Mouse (Mus musculus): ENCODE measurements at regions not wholly inside any gene's neighbourhood (a gene's known extent, or its start where the extent isn't known, plus 50 kb on each side); places are given as distances from the start of the nearest gene placed in this dataset.
A peak's percentile ranks its signal among the peaks of the same experiment; 100 is the strongest.

- no peak overlapping the region for H3K4me3 ChIP-seq
- no peak overlapping the region for H3K4me2 ChIP-seq (replicated peaks)
- H3K4me1 ChIP-seq: no peaks in the 10 kb centered on the region
- WGBS: 93% methylated on average over 8 of the region's 8 CpGs
- ATAC-seq (ENCODE audit: low FRiP score, low read depth): no peak
- no peak overlapping the region for H3K9ac ChIP-seq (replicated peaks)
- no peaks in the 10 kb centered on the region for H3K9me3 ChIP-seq
- H3K27me3 ChIP-seq: no peaks in the 10 kb centered on the region
- no peaks in the 10 kb centered on the region for H3K36me3 ChIP-seq
- no peak overlapping the region for H3K27ac ChIP-seq (replicated peaks)
Measured at GRCm38 (mm10) chr3:148475862-148476261, 514.5 kb downstream of the Adgrl2 start.

DNA sequence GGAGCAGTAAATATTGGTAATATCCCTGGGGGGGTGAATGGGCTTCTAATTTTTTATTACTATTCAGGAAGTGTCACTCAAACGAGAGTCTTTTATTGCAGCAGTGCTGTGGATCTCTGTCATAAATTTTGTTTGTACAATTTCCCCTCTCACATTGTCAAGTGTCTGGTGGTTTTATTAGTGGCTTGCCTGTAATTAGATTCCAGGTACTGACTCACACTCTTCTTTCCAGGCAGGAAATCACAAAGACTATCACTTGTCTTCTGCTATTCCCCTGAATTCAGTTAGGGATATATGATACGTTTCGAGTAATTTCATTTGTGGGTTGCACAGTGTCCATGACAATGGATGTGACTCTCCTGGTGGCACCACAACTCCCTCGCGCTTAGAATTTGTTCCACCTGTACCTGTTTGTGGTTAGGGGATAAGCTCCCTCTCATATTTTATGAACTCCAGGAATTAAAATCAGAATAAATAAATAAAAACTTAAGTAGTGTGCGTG, 517.4 kb downstream of the Adgrl2 start:
- Histone ChIP-seq H3K4me3 (no peak overlapping the region), H3K4me1 (no peaks in the 10 kb centered on the region), H3K4me2 (replicated peaks) (no peak overlapping the region), H3K9ac (replicated peaks) (no peak overlapping the region), H3K9me3 (no peaks in the 10 kb centered on the region), H3K27ac (replicated peaks) (no peak overlapping the region), H3K36me3 (no peaks in the 10 kb centered on the region), H3K27me3 (no peaks in the 10 kb centered on the region)
- WGBS: 89% methylated on average over 6 of the region's 6 CpGs
- ATAC-seq (ENCODE audit: low FRiP score, low read depth): no peak

GRCm38 (mm10) chr3:148465456-148465855, 524.9 kb downstream of the Adgrl2 start:
- H3K27ac ChIP-seq (replicated peaks): no peak overlapping the region

DNA sequence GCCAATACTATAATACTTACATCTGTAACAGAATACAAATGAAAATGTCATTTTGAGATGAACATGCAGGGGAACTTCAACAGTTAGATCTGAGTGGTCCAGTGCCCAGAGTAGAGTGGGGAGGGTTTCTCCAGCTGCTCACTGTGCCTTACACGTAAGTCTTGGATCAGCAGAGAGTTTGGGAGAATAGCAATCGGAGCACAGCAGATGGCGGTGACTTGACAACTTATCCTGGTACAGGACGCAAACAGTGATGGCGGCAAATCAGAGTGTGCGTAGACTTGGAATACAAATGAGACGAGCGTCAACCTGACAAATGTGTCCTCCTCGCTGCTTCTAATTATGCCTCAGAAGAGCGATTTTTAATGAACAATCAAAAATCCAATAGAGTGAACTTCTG, 527.6 kb downstream of the Adgrl2 start:
- Histone ChIP-seq H3K9ac (replicated peaks) (no peak overlapping the region), H3K27ac (replicated peaks) (no peak overlapping the region), H3K4me2 (replicated peaks) (no peak overlapping the region), H3K36me3 (no peaks in the 10 kb centered on the region), H3K4me1 (no peaks in the 10 kb centered on the region), H3K9me3 (no peaks in the 10 kb centered on the region), H3K27me3 (no peaks in the 10 kb centered on the region), H3K4me3 (no peak overlapping the region)
- WGBS: 84% methylated on average over 10 of the region's 10 CpGs
- no peak for ATAC-seq (ENCODE audit: low FRiP score, low read depth)

More at GRCm38 (mm10) chr3:148465456-148465855, 524.9 kb downstream of the Adgrl2 start:
- Histone ChIP-seq H3K4me2 (replicated peaks) (no peak overlapping the region), H3K36me3 (no peaks in the 10 kb centered on the region), H3K4me1 (no peaks in the 10 kb centered on the region), H3K4me3 (no peak overlapping the region), H3K9me3 (no peaks in the 10 kb centered on the region), H3K27me3 (no peaks in the 10 kb centered on the region), H3K9ac (replicated peaks) (no peak overlapping the region)
- no peak for ATAC-seq (ENCODE audit: low FRiP score, low read depth)
- 88% methylated on average over 3 of the region's 3 CpGs for WGBS

DNA sequence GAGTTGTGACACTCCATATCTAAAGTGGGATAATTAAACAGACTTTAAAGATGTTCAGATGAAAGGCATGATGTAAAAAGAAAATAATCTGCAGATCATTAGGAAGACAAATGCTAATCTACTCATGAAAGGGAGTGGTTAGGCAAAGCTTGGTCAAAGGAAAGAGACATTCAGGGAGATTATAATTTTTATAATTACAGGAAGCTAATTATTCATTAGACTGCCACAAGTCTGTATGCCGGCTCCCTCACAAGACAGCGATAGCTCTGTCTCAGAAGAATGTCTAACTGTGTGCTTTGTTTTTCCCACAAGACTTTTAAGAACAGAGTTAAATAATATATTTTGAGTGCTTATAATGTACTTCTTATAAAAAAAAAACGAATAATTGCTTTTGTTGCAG, 541.5 kb downstream of the Adgrl2 start:
- Histone ChIP-seq H3K9me3 (no peaks in the 10 kb centered on the region), H3K9ac (replicated peaks) (no peak overlapping the region), H3K27me3 (no peaks in the 10 kb centered on the region), H3K27ac (replicated peaks) (no peak overlapping the region), H3K4me2 (replicated peaks) (no peak overlapping the region), H3K36me3 (no peaks in the 10 kb centered on the region), H3K4me3 (no peak overlapping the region), H3K4me1 (peaks cover 4% of the 10 kb centered on the region; the same call in 1 of the 2 replicates)
- peak; percentile 50 for ATAC-seq (ENCODE audit: low FRiP score, low read depth)
- 66% methylated on average over 3 of the region's 3 CpGs for WGBS

DNA sequence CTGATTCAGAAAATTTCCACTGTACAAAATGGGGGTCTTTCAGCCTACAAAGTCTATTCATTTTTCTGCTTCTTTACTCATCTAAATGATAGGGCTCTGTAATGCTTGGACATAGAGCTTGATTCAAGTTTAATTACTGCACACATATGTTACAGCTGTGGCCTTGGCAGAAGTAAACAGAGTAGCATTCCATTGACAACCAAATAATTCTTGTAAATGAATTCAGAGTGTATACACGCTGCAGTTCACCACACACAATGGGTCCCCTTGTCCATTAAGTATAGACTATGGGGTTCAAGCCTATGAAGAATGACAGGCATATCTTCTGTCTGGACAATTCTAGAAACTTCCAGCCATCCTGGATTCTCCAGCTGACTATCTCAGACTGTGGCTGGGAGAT, 541.9 kb downstream of the Adgrl2 start:
- no peak overlapping the region for H3K4me2 ChIP-seq (replicated peaks)
- 20% methylated on average over 1 of the region's 1 CpGs for WGBS
- no peaks in the 10 kb centered on the region for H3K27me3 ChIP-seq

DNA sequence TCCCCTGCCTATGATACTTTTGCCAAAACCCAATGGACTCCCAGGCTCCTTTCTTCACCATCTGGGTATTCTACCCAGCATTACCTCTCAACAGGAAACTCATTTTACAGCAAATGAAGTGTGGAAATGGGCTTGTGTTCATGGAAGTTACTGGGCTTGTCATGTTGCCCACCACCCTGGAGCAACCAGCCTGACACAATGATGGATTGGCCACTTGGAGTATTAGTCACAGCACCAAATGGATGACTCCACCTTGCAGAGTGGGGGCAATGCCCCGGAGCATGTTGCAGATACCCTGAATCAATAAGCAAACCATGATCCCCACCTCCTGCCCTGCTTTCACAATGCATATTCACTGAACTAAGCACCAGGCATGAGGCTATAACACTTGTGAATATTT, 543.5 kb downstream of the Adgrl2 start:
- Histone ChIP-seq H3K9ac (replicated peaks) (no peak overlapping the region), H3K4me1 (peaks cover 4% of the 10 kb centered on the region; the same call in 1 of the 2 replicates), H3K4me2 (replicated peaks) (no peak overlapping the region), H3K36me3 (no peaks in the 10 kb centered on the region), H3K9me3 (no peaks in the 10 kb centered on the region), H3K27me3 (no peaks in the 10 kb centered on the region), H3K4me3 (no peak overlapping the region), H3K27ac (replicated peaks) (no peak overlapping the region)
- WGBS: 90% methylated on average over 1 of the region's 1 CpGs
- no peak for ATAC-seq (ENCODE audit: low FRiP score, low read depth)

More for the DNA sequence above, 541.9 kb downstream of the Adgrl2 start:
- H3K4me3 ChIP-seq: no peak overlapping the region
- peaks cover 4% of the 10 kb centered on the region; the same call in 1 of the 2 replicates for H3K4me1 ChIP-seq
- no peaks in the 10 kb centered on the region for H3K9me3 ChIP-seq
- H3K27ac ChIP-seq (replicated peaks): no peak overlapping the region
- H3K36me3 ChIP-seq: no peaks in the 10 kb centered on the region
- ATAC-seq (ENCODE audit: low FRiP score, low read depth): peak; percentile 92
- no peak overlapping the region for H3K9ac ChIP-seq (replicated peaks)

DNA sequence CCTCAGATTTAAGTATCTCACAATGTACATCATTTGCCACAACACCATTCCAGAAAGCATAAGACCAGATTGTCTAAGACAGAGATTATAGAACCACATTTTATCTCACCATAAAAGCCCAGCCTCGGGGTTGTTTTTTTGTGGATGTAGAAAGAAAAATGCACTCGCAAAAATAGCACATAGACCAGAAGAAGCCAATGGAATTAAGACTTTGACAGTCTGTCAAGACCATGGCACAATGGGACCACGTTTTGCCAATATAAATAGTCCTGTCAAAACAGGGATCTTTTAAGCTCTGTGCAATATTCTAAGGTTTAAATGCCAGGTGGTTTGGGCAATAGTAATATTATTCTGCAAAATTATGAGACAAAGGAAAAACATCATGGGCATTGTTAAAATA, 547.3 kb downstream of the Adgrl2 start:
- Histone ChIP-seq H3K36me3 (no peaks in the 10 kb centered on the region), H3K4me1 (no peaks in the 10 kb centered on the region; the same call in 1 of the 2 replicates), H3K4me2 (replicated peaks) (no peak overlapping the region), H3K9ac (replicated peaks) (no peak overlapping the region), H3K27me3 (no peaks in the 10 kb centered on the region), H3K27ac (replicated peaks) (no peak overlapping the region), H3K4me3 (no peak overlapping the region), H3K9me3 (no peaks in the 10 kb centered on the region)
- WGBS: 83% methylated on average over 3 of the region's 3 CpGs
- no peak for ATAC-seq (ENCODE audit: low FRiP score, low read depth)

DNA sequence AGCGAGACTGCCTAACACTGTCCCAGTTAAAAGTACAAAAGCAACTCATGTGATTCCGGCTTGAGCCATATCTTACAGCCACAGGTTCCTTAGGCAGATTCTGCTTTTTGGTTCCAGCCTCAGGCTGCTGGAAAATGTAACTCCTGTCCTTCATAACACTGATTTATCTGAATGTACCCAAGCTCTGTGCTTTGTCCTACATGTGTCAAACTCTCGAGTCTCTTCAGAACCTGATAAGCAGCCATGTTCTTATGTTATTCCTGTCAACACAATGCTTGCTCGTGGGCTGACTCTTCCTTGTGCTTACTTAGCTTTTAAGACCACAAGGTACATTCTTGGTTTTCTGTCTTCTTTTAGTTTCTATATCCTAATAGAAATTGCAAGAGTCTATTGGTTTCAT, 556.3 kb downstream of the Adgrl2 start:
- Histone ChIP-seq H3K9ac (replicated peaks) (no peak overlapping the region), H3K4me3 (no peak overlapping the region), H3K36me3 (no peaks in the 10 kb centered on the region), H3K4me1 (0 out of 2 replicates have a peak, but pooled peaks cover 2% of the 10 kb centered on the region), H3K9me3 (no peaks in the 10 kb centered on the region), H3K27me3 (no peaks in the 10 kb centered on the region), H3K27ac (replicated peaks) (no peak overlapping the region), H3K4me2 (replicated peaks) (no peak overlapping the region)
- ATAC-seq (ENCODE audit: low FRiP score, low read depth): no peak
- WGBS: 90% methylated on average over 4 of the region's 4 CpGs

GRCm38 (mm10) chr3:148429012-148429865, 561.1 kb downstream of the Adgrl2 start:
- H3K9ac ChIP-seq (replicated peaks): no peak overlapping the region

GRCm38 (mm10) chr3:148424089-148424488, 566.3 kb downstream of the Adgrl2 start:
- Histone ChIP-seq H3K9ac (replicated peaks) (no peak overlapping the region), H3K9me3 (no peaks in the 10 kb centered on the region), H3K27ac (replicated peaks) (no peak overlapping the region), H3K4me2 (replicated peaks) (no peak overlapping the region), H3K4me1 (peaks cover 9% of the 10 kb centered on the region; the same call in 1 of the 2 replicates), H3K36me3 (no peaks in the 10 kb centered on the region), H3K27me3 (peaks cover 14% of the 10 kb centered on the region), H3K4me3 (no peak overlapping the region)
- WGBS: 71% methylated on average over 4 of the region's 4 CpGs
- no peak for ATAC-seq (ENCODE audit: low FRiP score, low read depth)

More at GRCm38 (mm10) chr3:148429012-148429865, 561.1 kb downstream of the Adgrl2 start:
- no peak overlapping the region for H3K27ac ChIP-seq (replicated peaks)
- no peak overlapping the region for H3K4me2 ChIP-seq (replicated peaks)
- ATAC-seq (ENCODE audit: low FRiP score, low read depth): no peak
- H3K27me3 ChIP-seq: peaks cover 14% of the 10 kb centered on the region
- H3K4me3 ChIP-seq: no peak overlapping the region
- no peaks in the 10 kb centered on the region for H3K9me3 ChIP-seq
- H3K36me3 ChIP-seq: no peaks in the 10 kb centered on the region
- WGBS: 86% methylated on average over 10 of the region's 10 CpGs
- peaks cover 11% of the 10 kb centered on the region; the same call in 1 of the 2 replicates for H3K4me1 ChIP-seq

DNA sequence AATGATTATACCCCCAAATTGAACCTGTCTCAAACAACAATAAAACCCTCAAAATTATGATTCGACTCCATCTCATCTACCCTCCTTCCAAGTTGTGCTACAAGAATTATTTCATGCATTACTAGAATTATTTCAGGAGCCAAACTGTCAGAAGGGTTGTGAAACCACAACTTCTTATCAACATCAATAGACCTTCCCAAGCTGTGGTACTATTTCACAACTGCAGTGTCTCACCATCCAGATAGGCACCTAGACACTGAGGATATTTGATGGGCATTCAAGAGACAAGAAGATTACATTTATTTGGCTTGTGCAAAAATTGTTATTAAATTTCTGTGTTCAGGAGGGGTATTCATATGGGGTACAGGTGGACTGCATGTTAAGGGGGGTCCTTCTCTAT, 567.0 kb downstream of the Adgrl2 start:
- Histone ChIP-seq H3K27ac (replicated peaks) (no peak overlapping the region), H3K36me3 (no peaks in the 10 kb centered on the region), H3K9ac (replicated peaks) (no peak overlapping the region), H3K4me3 (no peak overlapping the region), H3K4me2 (replicated peaks) (no peak overlapping the region), H3K9me3 (no peaks in the 10 kb centered on the region), H3K27me3 (peaks cover 14% of the 10 kb centered on the region), H3K4me1 (peaks cover 9% of the 10 kb centered on the region; the same call in 1 of the 2 replicates)
- ATAC-seq (ENCODE audit: low FRiP score, low read depth): no peak
- WGBS: 92% methylated on average over 1 of the region's 1 CpGs
